Mouse (Mus musculus): Measurements from ENCODE around the gene Ap2m1.
"Not testable (repeated sequence)": the region's sequence is repeated elsewhere in the genome, so short reads cannot be mapped to it uniquely, and the experiment has no call there.

The Ap2m1 gene

GRCm38 (mm10) chr16:20535296-20536080, at the start of gene Ap2m1:
Ap2m1 (plus strand) TSS chr16:20535478.
- DNase-seq (ENCODE audit: low spot score): peak; percentile 97

GRCm38 (mm10) chr16:20486048-20486447, 49.2 kb upstream of the Ap2m1 start:
- no peak for DNase-seq (ENCODE audit: low spot score)

GRCm38 (mm10) chr16:20488151-20488550, 47.1 kb upstream of the Ap2m1 start:
- DNase-seq (ENCODE audit: low spot score): no peak

GRCm38 (mm10) chr16:20488751-20489150, 46.5 kb upstream of the Ap2m1 start:
- DNase-seq (ENCODE audit: low spot score): not testable (repeated sequence)

- no peak for DNase-seq (ENCODE audit: low spot score)
Measured at GRCm38 (mm10) chr16:20489233-20489632, 46.0 kb upstream of the Ap2m1 start.

GRCm38 (mm10) chr16:20490581-20490980, 44.7 kb upstream of the Ap2m1 start:
- peak; percentile 14 for DNase-seq (ENCODE audit: low spot score)

GRCm38 (mm10) chr16:20491301-20491700, 44.0 kb upstream of the Ap2m1 start:
- DNase-seq (ENCODE audit: low spot score): no peak

GRCm38 (mm10) chr16:20493452-20493851, 41.8 kb upstream of the Ap2m1 start:
- no peak for DNase-seq (ENCODE audit: low spot score)

GRCm38 (mm10) chr16:20496671-20497600, 38.3 kb upstream of the Ap2m1 start:
- DNase-seq (ENCODE audit: low spot score): peak; percentile 81

- DNase-seq (ENCODE audit: low spot score): no peak
Measured at GRCm38 (mm10) chr16:20497980-20498676, 37.1 kb upstream of the Ap2m1 start.

GRCm38 (mm10) chr16:20498677-20499475, 36.4 kb upstream of the Ap2m1 start, which contains the start of gene Eif2b5:
Eif2b5 (plus strand) TSS chr16:20498817.
- DNase-seq (ENCODE audit: low spot score): peak; percentile 84

- DNase-seq (ENCODE audit: low spot score): no peak
Measured at GRCm38 (mm10) chr16:20506000-20506399, 29.3 kb upstream of the Ap2m1 start.

GRCm38 (mm10) chr16:20509349-20509748, 25.9 kb upstream of the Ap2m1 start:
- DNase-seq (ENCODE audit: low spot score): peak; percentile 22

GRCm38 (mm10) chr16:20511277-20511847, 23.9 kb upstream of the Ap2m1 start:
- no peak for DNase-seq (ENCODE audit: low spot score)

GRCm38 (mm10) chr16:20516032-20516431, 19.2 kb upstream of the Ap2m1 start:
- no peak for DNase-seq (ENCODE audit: low spot score)

- DNase-seq (ENCODE audit: low spot score): peak; percentile 82
Measured at GRCm38 (mm10) chr16:20516726-20517201, 18.5 kb upstream of the Ap2m1 start, which contains the start of gene Dvl3. Dvl3 (plus strand) TSS chr16:20516982.

GRCm38 (mm10) chr16:20517216-20517615, 18.1 kb upstream of the Ap2m1 start:
- peak; percentile 21 for DNase-seq (ENCODE audit: low spot score)

GRCm38 (mm10) chr16:20517701-20518374, 17.4 kb upstream of the Ap2m1 start:
- DNase-seq (ENCODE audit: low spot score): peak; percentile 20

GRCm38 (mm10) chr16:20523886-20524285, 11.4 kb upstream of the Ap2m1 start:
- no peak for DNase-seq (ENCODE audit: low spot score)

GRCm38 (mm10) chr16:20528779-20529178, 6.5 kb upstream of the Ap2m1 start:
- no peak for DNase-seq (ENCODE audit: low spot score)

All from c-Kit-positive CD71-positive TER-119-positive erythroid progenitor cells, embryonic 14.5 days (primary cell).